Mouse (Mus musculus) small intestine, adult 2 months (tissue): Measurements from ENCODE around the gene Nell1.

Experiments used
- CTCF ChIP-seq: fragments of 200-500 bp; IDR thresholded peaks from 2 replicates; pipeline ENCODE4 v1.5.1; 2012; ENCODE audit warnings: low read depth, mild to moderate bottlenecking, control low read depth, inconsistent platforms, low read length, moderate library complexity, mixed read lengths; ENCODE audit not compliant: insufficient replicate concordance, insufficient read length; ENCODE audit errors: extremely low read depth
- POLR2A ChIP-seq: fragments of 200-500 bp; IDR thresholded peaks from 2 replicates; pipeline ENCODE4 v1.6.1; 2012; ENCODE audit warnings: low read depth, mild to moderate bottlenecking, control low read depth, inconsistent platforms, low read length, moderate library complexity

- no peak for TF ChIP-seq CTCF
- no peak for TF ChIP-seq POLR2A
Observed at GRCm38 (mm10) chr7:50730951-50731350, 756.3 kb downstream of the Nell1 start.
